8 mouse cellular contexts compared by ENCODE assay signal in the genomic region with DNA sequence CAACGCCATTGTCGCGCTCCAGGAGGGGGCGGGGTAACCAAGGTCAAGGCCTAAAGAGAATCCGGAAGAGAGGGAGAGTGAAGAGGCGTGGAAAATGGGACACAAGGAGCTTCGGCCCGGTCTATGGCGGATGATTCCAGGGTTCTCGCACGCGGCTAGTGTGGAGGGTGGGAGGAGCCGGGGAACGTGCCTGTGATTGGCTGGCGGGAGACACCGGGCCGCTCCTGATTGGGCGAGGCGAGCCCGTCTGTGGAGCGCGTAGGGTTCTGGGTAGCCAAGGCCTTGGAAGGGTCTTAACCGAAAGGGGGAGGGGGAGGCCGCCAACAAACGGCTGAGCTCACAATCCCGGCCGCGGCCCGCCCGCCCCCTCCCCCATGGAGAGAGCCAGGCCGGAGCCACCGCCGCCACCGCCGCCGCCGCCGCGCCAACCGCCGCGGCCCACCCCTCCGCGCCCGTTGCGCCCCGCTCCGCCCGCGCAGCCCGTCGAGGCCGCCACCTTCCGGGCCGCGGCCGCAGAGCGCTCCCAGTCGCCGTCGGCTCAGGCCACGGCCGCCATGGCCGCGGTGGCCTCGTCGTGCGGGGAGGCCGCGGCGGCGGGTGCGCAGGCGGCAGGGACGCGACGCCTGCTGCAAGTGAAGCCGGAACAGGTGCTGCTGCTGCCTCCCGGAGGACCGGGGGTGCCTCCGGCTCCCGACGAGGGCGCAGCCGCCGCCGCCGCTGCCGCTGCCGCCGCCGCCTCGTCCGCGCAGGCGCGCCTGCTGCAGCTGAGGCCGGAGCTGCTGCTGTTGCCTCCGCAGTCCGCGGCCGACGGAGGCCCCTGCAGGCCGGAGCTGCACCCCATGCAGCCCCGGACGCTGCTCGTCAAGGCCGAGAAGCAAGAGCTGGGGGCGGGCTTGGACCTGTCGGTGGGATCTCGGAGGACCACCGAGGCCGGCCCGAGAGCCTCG. TPM values are rescaled to one million over a fixed set of nuclear protein-coding genes. Genes with fewer than 3 reads are reported as not detected.
A peak's percentile ranks its signal among the peaks of the same experiment; 100 is the strongest.
DNase-seq lines count a peak whose midpoint lies in the region; ATAC-seq and TF ChIP-seq lines count a peak whose summit lies in the region.
"Had no signal": no experiment of that assay in that cellular context is flagged by ENCODE, and none has a peak within 500 bp of the region (broad histone marks: within the 10 kb centered on the region; RNA-seq: fewer than 3 reads in every experiment).

TSS of gene Sox30 (plus strand) at position 365 of the 947 bp plus-strand sequence.

- H3K4me1 ChIP-seq in bone marrow macrophage, adult 2 months (ENCODE audit: control insufficient read depth, insufficient read depth, low read length) = no peaks in the 10 kb centered on the region
- H3K4me1 ChIP-seq in intestine, embryonic 14.5 days (replicated peaks; ENCODE audit: control insufficient read depth, insufficient read depth, low read length) = peaks cover 7% of the 10 kb centered on the region; the same call in 1 of the 2 replicates
- H3K4me1 ChIP-seq in midbrain, embryonic 16.5 days (ENCODE audit: control insufficient read depth, insufficient read depth, low read length) = 0 out of 2 replicates have a peak, but pooled peaks cover 4% of the 10 kb centered on the region

- peak within 1 kb of the TSS; percentile 66 for H3K4me3 ChIP-seq in bone marrow macrophage, adult 2 months (ENCODE audit: insufficient read depth, low read length)
- H3K4me3 ChIP-seq in intestine, embryonic 14.5 days (ENCODE audit: low read depth, low read length) = peak within 1 kb of the TSS; percentile 51
- H3K4me3 ChIP-seq in midbrain, embryonic 16.5 days (ENCODE audit: low read depth, low read length) = peak within 1 kb of the TSS; percentile 67

- H3K36me3 ChIP-seq in intestine, embryonic 14.5 days (ENCODE audit: control insufficient read depth, insufficient read depth, low read length) = no peaks in the 10 kb centered on the region
- no peaks in the 10 kb centered on the region for H3K36me3 ChIP-seq in midbrain, embryonic 16.5 days (ENCODE audit: control insufficient read depth, insufficient read depth, low read length)
- no peaks in the 10 kb centered on the region for H3K36me3 ChIP-seq in splenic B cell, adult 2 months (ENCODE audit: control insufficient read depth, insufficient read depth, low read length, poor library complexity, severe bottlenecking)

- H3K9me3 ChIP-seq in intestine, embryonic 14.5 days (ENCODE audit: control insufficient read depth, low read length) = peaks cover 3% of the 10 kb centered on the region; the same call in 1 of the 2 replicates
- peaks cover 4% of the 10 kb centered on the region; the same call in 1 of the 2 replicates for H3K9me3 ChIP-seq in midbrain, embryonic 16.5 days (replicated peaks; ENCODE audit: control insufficient read depth, low read length, poor library complexity, severe bottlenecking)

- 0 out of 2 replicates have a peak, but pooled peaks cover 2% of the 10 kb centered on the region for H3K27me3 ChIP-seq in intestine, embryonic 14.5 days (replicated peaks; ENCODE audit: control insufficient read depth, insufficient read depth, low read length)
- no peaks in the 10 kb centered on the region for H3K27me3 ChIP-seq in midbrain, embryonic 16.5 days (ENCODE audit: control insufficient read depth, insufficient read depth, low read depth, low read length)
- H3K27me3 ChIP-seq in splenic B cell, adult 2 months (ENCODE audit: control insufficient read depth, insufficient read depth, low read length, poor library complexity, severe bottlenecking) = no peaks in the 10 kb centered on the region; the same call in 1 of the 2 replicates

- no peak within 1 kb of the TSS for H3K27ac ChIP-seq in bone marrow macrophage, adult 2 months (ENCODE audit: insufficient read depth, low read depth, low read length)
- H3K27ac ChIP-seq in intestine, embryonic 14.5 days (ENCODE audit: low read depth) = peak within 1 kb of the TSS; percentile 51; the same call in 1 of the 2 replicates
- H3K27ac ChIP-seq in midbrain, embryonic 16.5 days (ENCODE audit: low read length) = peak within 1 kb of the TSS; percentile 61

- ATAC-seq in intestine, embryonic 14.5 days (replicated peaks; ENCODE audit: low FRiP score, low TSS enrichment, low read depth) = peak; percentile 95
- peak; percentile 98 for ATAC-seq in midbrain, embryonic 16.5 days

- WGBS in intestine, embryonic 14.5 days = 11% methylated on average over 89 of the region's 115 CpGs
- WGBS in midbrain, embryonic 16.5 days = 9% methylated on average over 78 of the region's 115 CpGs

- peak within 1 kb of the TSS; percentile 82 for H3K4me2 ChIP-seq in intestine, embryonic 14.5 days (ENCODE audit: low read length)
- peak within 1 kb of the TSS; percentile 81 for H3K4me2 ChIP-seq in midbrain, embryonic 16.5 days (ENCODE audit: low read length)

- TF ChIP-seq POLR2A in bone marrow macrophage, adult 2 months (IDR thresholded peaks at IDR 0.05; ENCODE audit: borderline replicate concordance, low read depth, low read length) = no peak

- H3K9ac ChIP-seq in intestine, embryonic 14.5 days (ENCODE audit: low read length) = peak within 1 kb of the TSS; percentile 78
- peak within 1 kb of the TSS; percentile 86 for H3K9ac ChIP-seq in midbrain, embryonic 16.5 days (ENCODE audit: low read depth, low read length)

- intact Hi-C loops in gastrocnemius, postnatal 14 days (cut with DNase I; ENCODE audit: low total_unique reads) = no loop called here

- TF ChIP-seq CTCF in bone marrow macrophage, adult 2 months (IDR thresholded peaks at IDR 0.05; ENCODE audit: low read depth, low read length) = no peak

- DNase-seq in R1 (ENCODE audit: low read depth, low spot score) (peak; percentile 97), liver (peak; percentile 55)
- DNase-seq in gastrocnemius, postnatal 14 days = peak; percentile 50
- DNase-seq in intestine, embryonic 14.5 days (ENCODE audit: low spot score) = peak; percentile 80
- peak; percentile 53 for DNase-seq in splenic B cell, adult 2 months (ENCODE audit: low read depth, low spot score)

RNA-seq across cellular contexts. Expression of gene Sox30, which starts in this region (rescaled TPM):
- polyA plus RNA-seq in bone marrow macrophage, adult 2 months (2012; ENCODE audit: insufficient read depth, insufficient read length, missing spikeins) = not detected in 2 replicates
- under 1 TPM in 1 of 2 experiments, not detected in 1; 0.06 TPM for total RNA-seq in gastrocnemius, postnatal 14 days (2021)
- 0.09 and 0.24 TPM in 2 replicates for polyA plus RNA-seq in intestine, embryonic 14.5 days (2014; fragmentation: Nextera tagmentation; extraction: Ambion mirVana)
- 0.06 and 0.08 TPM in 2 replicates for polyA plus RNA-seq in midbrain, embryonic 16.5 days (2015; fragmentation: Nextera tagmentation; extraction: Ambion mirVana)
- polyA plus RNA-seq: large intestine, adult 2 months had no signal

Comparison
In these comparisons a context has a peak if more than half of its experiments do, and no peak if none do; other contexts are left out.
1. Peak in DNase-seq in gastrocnemius, postnatal 14 days; RNA of the gene not detected or under 1 TPM.
2. Peak in DNase-seq, ATAC-seq, H3K4me3 ChIP-seq, H3K27ac ChIP-seq, H3K9ac ChIP-seq and H3K4me2 ChIP-seq in intestine, embryonic 14.5 days; RNA of the gene not detected or under 1 TPM.
3. Peak in ATAC-seq, H3K4me3 ChIP-seq, H3K27ac ChIP-seq, H3K9ac ChIP-seq and H3K4me2 ChIP-seq in midbrain, embryonic 16.5 days; RNA of the gene not detected or under 1 TPM.